Mouse (Mus musculus): Measurements from ENCODE around the gene Pla2g10.
"Not testable (repeated sequence)": the region's sequence is repeated elsewhere in the genome, so short reads cannot be mapped to it uniquely, and the experiment has no call there.

- not testable (repeated sequence) for TF ChIP-seq POLR2A (IDR thresholded peaks at IDR 0.05; ENCODE audit: borderline replicate concordance, control insufficient read depth, low read depth, low read length); CTCF (IDR thresholded peaks at IDR 0.05; ENCODE audit: control insufficient read depth, insufficient read depth, low read length)
Observed at GRCm38 (mm10) chr16:13774011-13774410, 43.2 kb upstream of the Pla2g10 start.
